Mouse (Mus musculus): Measurements from ENCODE around the gene Fam227b. TPM values are rescaled to one million over a fixed set of nuclear protein-coding genes. Genes with fewer than 3 reads are reported as not detected.

Fam227b gene
- polyA plus RNA-seq, 1 experiment from 2014 or later: not detected

GRCm38 (mm10) chr2:126165277-126166018 lies 13.6 kb upstream of the Fam227b start:
- DNase-seq (ENCODE audit: low spot score) (no peak), ATAC-seq (no peak)
- Histone ChIP-seq H3K9ac (ENCODE audit: low read length) (no peak overlapping the region), H3K9me3 (replicated peaks; ENCODE audit: control insufficient read depth, low read length) (no peaks in the 10 kb centered on the region), H3K36me3 (ENCODE audit: control insufficient read depth, insufficient read depth, low read length) (peaks cover 22% of the 10 kb centered on the region), H3K4me1 (ENCODE audit: control insufficient read depth, insufficient read depth, low read length) (no peaks in the 10 kb centered on the region), H3K27ac (ENCODE audit: low read depth, low read length) (no peak overlapping the region), H3K4me2 (ENCODE audit: low read length) (no peak overlapping the region), H3K4me3 (ENCODE audit: low read depth, low read length) (no peak overlapping the region), H3K27me3 (replicated peaks; ENCODE audit: control insufficient read depth, insufficient read depth, low read length) (no peaks in the 10 kb centered on the region)
- 93% methylated on average over 5 of the region's 5 CpGs for WGBS

GRCm38 (mm10) chr2:126147723-126148122 lies 4.1 kb downstream of the Fam227b start:
- H3K27me3 ChIP-seq (replicated peaks; ENCODE audit: control insufficient read depth, insufficient read depth, low read length): no peaks in the 10 kb centered on the region
- DNase-seq (ENCODE audit: low spot score) (no peak), ATAC-seq (no peak)
- no peak overlapping the region for H3K9ac ChIP-seq (ENCODE audit: low read length)
- H3K27ac ChIP-seq (ENCODE audit: low read depth, low read length): no peak overlapping the region
- no peak overlapping the region for H3K4me3 ChIP-seq (ENCODE audit: low read depth, low read length)
- no peaks in the 10 kb centered on the region for H3K36me3 ChIP-seq (ENCODE audit: control insufficient read depth, insufficient read depth, low read length)
- H3K9me3 ChIP-seq (replicated peaks; ENCODE audit: control insufficient read depth, low read length): no peaks in the 10 kb centered on the region
- no peak overlapping the region for H3K4me2 ChIP-seq (ENCODE audit: low read length)
- H3K4me1 ChIP-seq (ENCODE audit: control insufficient read depth, insufficient read depth, low read length): no peaks in the 10 kb centered on the region

- ATAC-seq (no peak), DNase-seq (ENCODE audit: low spot score) (no peak)
- 93% methylated on average over 4 of the region's 4 CpGs for WGBS
- H3K4me2 ChIP-seq (ENCODE audit: low read length): no peak overlapping the region
- no peak overlapping the region for H3K4me3 ChIP-seq (ENCODE audit: low read depth, low read length)
- H3K9me3 ChIP-seq (replicated peaks; ENCODE audit: control insufficient read depth, low read length): no peaks in the 10 kb centered on the region
- H3K36me3 ChIP-seq (ENCODE audit: control insufficient read depth, insufficient read depth, low read length): no peaks in the 10 kb centered on the region
- no peak overlapping the region for H3K9ac ChIP-seq (ENCODE audit: low read length)
- H3K27me3 ChIP-seq (replicated peaks; ENCODE audit: control insufficient read depth, insufficient read depth, low read length): no peaks in the 10 kb centered on the region
- H3K4me1 ChIP-seq (ENCODE audit: control insufficient read depth, insufficient read depth, low read length): no peaks in the 10 kb centered on the region
- H3K27ac ChIP-seq (ENCODE audit: low read depth, low read length): no peak overlapping the region
Measured at GRCm38 (mm10) chr2:126094616-126095015, 57.2 kb downstream of the Fam227b start.

- WGBS: 65% methylated on average over 5 of the region's 5 CpGs
- Histone ChIP-seq H3K4me3 (ENCODE audit: low read depth, low read length) (no peak overlapping the region), H3K27ac (ENCODE audit: low read depth, low read length) (no peak overlapping the region), H3K4me2 (ENCODE audit: low read length) (no peak overlapping the region), H3K9ac (ENCODE audit: low read length) (no peak overlapping the region), H3K36me3 (ENCODE audit: control insufficient read depth, insufficient read depth, low read length) (no peaks in the 10 kb centered on the region), H3K4me1 (ENCODE audit: control insufficient read depth, insufficient read depth, low read length) (no peaks in the 10 kb centered on the region), H3K9me3 (replicated peaks; ENCODE audit: control insufficient read depth, low read length) (no peaks in the 10 kb centered on the region), H3K27me3 (replicated peaks; ENCODE audit: control insufficient read depth, insufficient read depth, low read length) (no peaks in the 10 kb centered on the region)
- DNase-seq (ENCODE audit: low spot score): no peak
- no peak for ATAC-seq
Measured at GRCm38 (mm10) chr2:126090432-126090831, 61.4 kb downstream of the Fam227b start.

- WGBS: 66% methylated on average over 8 of the region's 8 CpGs
- H3K4me2 ChIP-seq (ENCODE audit: low read length): no peak overlapping the region
- H3K9me3 ChIP-seq (replicated peaks; ENCODE audit: control insufficient read depth, low read length): no peaks in the 10 kb centered on the region
- no peak overlapping the region for H3K27ac ChIP-seq (ENCODE audit: low read depth, low read length)
- H3K9ac ChIP-seq (ENCODE audit: low read length): no peak overlapping the region
- DNase-seq (ENCODE audit: low spot score): no peak
- H3K4me3 ChIP-seq (ENCODE audit: low read depth, low read length): no peak overlapping the region
- H3K36me3 ChIP-seq (ENCODE audit: control insufficient read depth, insufficient read depth, low read length): no peaks in the 10 kb centered on the region
- H3K4me1 ChIP-seq (ENCODE audit: control insufficient read depth, insufficient read depth, low read length): no peaks in the 10 kb centered on the region
- ATAC-seq: no peak
- no peaks in the 10 kb centered on the region for H3K27me3 ChIP-seq (replicated peaks; ENCODE audit: control insufficient read depth, insufficient read depth, low read length)
Measured at GRCm38 (mm10) chr2:126086187-126086586, 65.6 kb downstream of the Fam227b start.

- WGBS: 84% methylated on average over 3 of the region's 3 CpGs
- Histone ChIP-seq H3K27ac (ENCODE audit: low read depth, low read length) (no peak overlapping the region), H3K4me2 (ENCODE audit: low read length) (no peak overlapping the region), H3K9me3 (replicated peaks; ENCODE audit: control insufficient read depth, low read length) (no peaks in the 10 kb centered on the region), H3K36me3 (ENCODE audit: control insufficient read depth, insufficient read depth, low read length) (no peaks in the 10 kb centered on the region), H3K4me1 (ENCODE audit: control insufficient read depth, insufficient read depth, low read length) (no peaks in the 10 kb centered on the region), H3K9ac (ENCODE audit: low read length) (no peak overlapping the region), H3K27me3 (replicated peaks; ENCODE audit: control insufficient read depth, insufficient read depth, low read length) (no peaks in the 10 kb centered on the region), H3K4me3 (ENCODE audit: low read depth, low read length) (no peak overlapping the region)
- ATAC-seq (no peak), DNase-seq (ENCODE audit: low spot score) (no peak)
Measured at GRCm38 (mm10) chr2:126084326-126084725, 67.5 kb downstream of the Fam227b start.

- no peaks in the 10 kb centered on the region for H3K4me1 ChIP-seq (ENCODE audit: control insufficient read depth, insufficient read depth, low read length)
- DNase-seq (ENCODE audit: low spot score): no peak
- no peaks in the 10 kb centered on the region for H3K36me3 ChIP-seq (ENCODE audit: control insufficient read depth, insufficient read depth, low read length)
- no peaks in the 10 kb centered on the region for H3K9me3 ChIP-seq (replicated peaks; ENCODE audit: control insufficient read depth, low read length)
- no peak for ATAC-seq
- no peak overlapping the region for H3K27ac ChIP-seq (ENCODE audit: low read depth, low read length)
- no peak overlapping the region for H3K9ac ChIP-seq (ENCODE audit: low read length)
- no peak overlapping the region for H3K4me3 ChIP-seq (ENCODE audit: low read depth, low read length)
- H3K27me3 ChIP-seq (replicated peaks; ENCODE audit: control insufficient read depth, insufficient read depth, low read length): no peaks in the 10 kb centered on the region
- no peak overlapping the region for H3K4me2 ChIP-seq (ENCODE audit: low read length)
- 73% methylated on average over 2 of the region's 2 CpGs for WGBS
Measured at GRCm38 (mm10) chr2:126079086-126079485, 72.7 kb downstream of the Fam227b start.

- H3K36me3 ChIP-seq (ENCODE audit: control insufficient read depth, insufficient read depth, low read length): no peaks in the 10 kb centered on the region
- H3K27me3 ChIP-seq (replicated peaks; ENCODE audit: control insufficient read depth, insufficient read depth, low read length): no peaks in the 10 kb centered on the region
- no peak overlapping the region for H3K4me2 ChIP-seq (ENCODE audit: low read length)
- no peak overlapping the region for H3K9ac ChIP-seq (ENCODE audit: low read length)
- no peaks in the 10 kb centered on the region for H3K9me3 ChIP-seq (replicated peaks; ENCODE audit: control insufficient read depth, low read length)
- ATAC-seq: no peak
- H3K4me1 ChIP-seq (ENCODE audit: control insufficient read depth, insufficient read depth, low read length): no peaks in the 10 kb centered on the region
- H3K4me3 ChIP-seq (ENCODE audit: low read depth, low read length): no peak overlapping the region
- 94% methylated on average over 6 of the region's 6 CpGs for WGBS
- no peak overlapping the region for H3K27ac ChIP-seq (ENCODE audit: low read depth, low read length)
- DNase-seq (ENCODE audit: low spot score): no peak
Measured at GRCm38 (mm10) chr2:126076506-126076905, 75.3 kb downstream of the Fam227b start.

GRCm38 (mm10) chr2:126073744-126074143 lies 78.1 kb downstream of the Fam227b start:
- no peak for ATAC-seq
- 93% methylated on average over 4 of the region's 4 CpGs for WGBS
- Histone ChIP-seq H3K4me1 (ENCODE audit: control insufficient read depth, insufficient read depth, low read length) (no peaks in the 10 kb centered on the region), H3K4me2 (ENCODE audit: low read length) (no peak overlapping the region), H3K4me3 (ENCODE audit: low read depth, low read length) (no peak overlapping the region), H3K27ac (ENCODE audit: low read depth, low read length) (no peak overlapping the region), H3K27me3 (replicated peaks; ENCODE audit: control insufficient read depth, insufficient read depth, low read length) (no peaks in the 10 kb centered on the region), H3K9ac (ENCODE audit: low read length) (no peak overlapping the region), H3K9me3 (replicated peaks; ENCODE audit: control insufficient read depth, low read length) (no peaks in the 10 kb centered on the region), H3K36me3 (ENCODE audit: control insufficient read depth, insufficient read depth, low read length) (no peaks in the 10 kb centered on the region)
- no peak for DNase-seq (ENCODE audit: low spot score)
